Mouse (Mus musculus): ENCODE measurements at regions not wholly inside any gene's neighbourhood (a gene's known extent, or its start where the extent isn't known, plus 50 kb on each side); places are given as distances from the start of the nearest gene placed in this dataset.

GRCm38 (mm10) chr6:31285981-31286737 lies 112.4 kb upstream of the Mkln1 start:
- intact Hi-C loops (cut with DNase I), result loop anchor here (5.0 kb wide), 1 partner anchor 79 kb away; no protein-coding TSS in a partner anchor

GRCm38 (mm10) chr6:31287176-31287575 lies 111.4 kb upstream of the Mkln1 start:
- intact Hi-C loops (cut with DNase I), result loop anchor here (5.0 kb wide), 1 partner anchor 80 kb away; no protein-coding TSS in a partner anchor
- no peak for DNase-seq

More at GRCm38 (mm10) chr6:31285981-31286737, 112.4 kb upstream of the Mkln1 start:
- DNase-seq, result no peak

- no peak for DNase-seq
- intact Hi-C loops (cut with DNase I), result loop anchor here (5.0 kb wide), 1 partner anchor 80 kb away; no protein-coding TSS in a partner anchor
Observed at GRCm38 (mm10) chr6:31287686-31288085, 110.8 kb upstream of the Mkln1 start.

GRCm38 (mm10) chr6:31288421-31289233 lies 109.9 kb upstream of the Mkln1 start:
- DNase-seq, result peak in 1 of 2 experiments; percentile 25
- intact Hi-C loops (cut with DNase I), result loop anchor here (5.0 kb wide), 1 partner anchor 81 kb away; no protein-coding TSS in a partner anchor

GRCm38 (mm10) chr6:31289234-31289486 lies 109.4 kb upstream of the Mkln1 start:
- intact Hi-C loops (cut with DNase I), result loop anchor here (5.0 kb wide), 1 partner anchor 82 kb away; no protein-coding TSS in a partner anchor
- no peak for DNase-seq

GRCm38 (mm10) chr6:31292081-31292480 lies 106.5 kb upstream of the Mkln1 start:
- intact Hi-C loops (cut with DNase I), result no loop called here
- DNase-seq, result no peak

GRCm38 (mm10) chr6:31293008-31293407 lies 105.5 kb upstream of the Mkln1 start:
- DNase-seq, result no peak
- intact Hi-C loops (cut with DNase I), result no loop called here

GRCm38 (mm10) chr6:31299395-31299794 lies 99.1 kb upstream of the Mkln1 start:
- DNase-seq, result no peak
- intact Hi-C loops (cut with DNase I), result no loop called here

- intact Hi-C loops (cut with DNase I), result no loop called here
Observed at GRCm38 (mm10) chr6:31305736-31306135, 92.8 kb upstream of the Mkln1 start.

GRCm38 (mm10) chr6:31307047-31307633 lies 91.4 kb upstream of the Mkln1 start:
- DNase-seq, result no peak
- intact Hi-C loops (cut with DNase I), result no loop called here

More at GRCm38 (mm10) chr6:31305736-31306135, 92.8 kb upstream of the Mkln1 start:
- no peak for DNase-seq

- intact Hi-C loops (cut with DNase I), result no loop called here
- DNase-seq, result no peak
Observed at GRCm38 (mm10) chr6:31307899-31308298, 90.6 kb upstream of the Mkln1 start.

GRCm38 (mm10) chr6:31310660-31311059 lies 87.9 kb upstream of the Mkln1 start:
- DNase-seq, result no peak
- intact Hi-C loops (cut with DNase I), result no loop called here

- intact Hi-C loops (cut with DNase I), result no loop called here
- DNase-seq, result peak in 1 of 2 experiments; percentile 40
Observed at GRCm38 (mm10) chr6:31313869-31314470, 84.6 kb upstream of the Mkln1 start.

- DNase-seq, result peak in 1 of 2 experiments; percentile 47
- intact Hi-C loops (cut with DNase I), result loop anchor here (2.0 to 5.0 kb wide), 3 partner anchors 35 to 99 kb away; partner anchors contain the start of gene Mkln1
Observed at GRCm38 (mm10) chr6:31317741-31318225, 80.8 kb upstream of the Mkln1 start.

GRCm38 (mm10) chr6:31318506-31318905 lies 80.0 kb upstream of the Mkln1 start:
- intact Hi-C loops (cut with DNase I), result loop anchor here (2.0 to 5.0 kb wide), 3 partner anchors 36 to 100 kb away; partner anchors contain the start of gene Mkln1

GRCm38 (mm10) chr6:31319431-31319830 lies 79.1 kb upstream of the Mkln1 start:
- DNase-seq, result no peak
- intact Hi-C loops (cut with DNase I), result loop anchor here (2.0 to 5.0 kb wide), 3 partner anchors 37 to 101 kb away; partner anchors contain the start of gene Mkln1

More at GRCm38 (mm10) chr6:31318506-31318905, 80.0 kb upstream of the Mkln1 start:
- peak; percentile 56 to 69 for DNase-seq

GRCm38 (mm10) chr6:31320141-31320830 lies 78.2 kb upstream of the Mkln1 start:
- DNase-seq, result no peak
- intact Hi-C loops (cut with DNase I), result loop anchor here (5.0 to 10.0 kb wide), 2 partner anchors 132 to 245 kb away; no protein-coding TSS in a partner anchor

GRCm38 (mm10) chr6:31321066-31321846 lies 77.3 kb upstream of the Mkln1 start:
- peak; percentile 42 to 49 for DNase-seq
- intact Hi-C loops (cut with DNase I), result loop anchor here (5.0 to 10.0 kb wide), 2 partner anchors 131 to 246 kb away; no protein-coding TSS in a partner anchor

Data from heart, postnatal 14 days (tissue).